Mouse (Mus musculus) lung, adult 10 weeks (tissue): Measurements from ENCODE around the gene Myo15. TPM values are rescaled to one million over a fixed set of nuclear protein-coding genes. Genes with fewer than 3 reads are reported as not detected.

Source experiments
- polyA plus RNA-seq: library from polyadenylated mRNA; stranded (reverse); fragments of 350-450 nt; fragmentation: Illumina TruSeq; extraction: RNeasy Lipid Tissue Mini Kit (QIAGEN cat#74804); gene quantifications from one replicate; pipeline ENCODE4 v1.2.3, GENCODE M21; 2014; ENCODE audit warnings: low read depth, low replicate concordance; ENCODE audit not compliant: insufficient read depth

Gene Myo15
- polyA plus RNA-seq = 0.07 TPM

DNA sequence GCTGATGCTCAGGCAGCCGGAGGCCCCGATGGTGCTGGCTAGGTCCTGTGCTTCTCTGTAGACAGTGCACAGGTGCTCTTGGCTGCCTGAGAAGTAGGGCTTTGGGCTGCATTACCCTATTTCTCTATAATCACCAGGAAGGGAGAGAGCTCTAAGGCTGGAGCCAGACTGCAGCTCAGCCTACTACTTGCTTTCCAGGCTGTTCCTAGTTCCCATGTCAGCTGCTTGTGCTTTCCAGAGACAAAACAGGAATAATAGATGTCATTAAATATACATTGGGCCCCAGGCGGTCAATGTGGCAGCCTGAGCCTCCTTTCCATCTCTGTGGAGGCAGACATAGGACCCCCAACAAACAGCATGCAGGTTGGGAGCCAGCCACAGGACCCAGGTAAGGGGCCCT lies at the start of gene Myo15:
Gene Myo15 (plus strand): TSS at position 301 of the 400 bp plus-strand sequence.

DNA sequence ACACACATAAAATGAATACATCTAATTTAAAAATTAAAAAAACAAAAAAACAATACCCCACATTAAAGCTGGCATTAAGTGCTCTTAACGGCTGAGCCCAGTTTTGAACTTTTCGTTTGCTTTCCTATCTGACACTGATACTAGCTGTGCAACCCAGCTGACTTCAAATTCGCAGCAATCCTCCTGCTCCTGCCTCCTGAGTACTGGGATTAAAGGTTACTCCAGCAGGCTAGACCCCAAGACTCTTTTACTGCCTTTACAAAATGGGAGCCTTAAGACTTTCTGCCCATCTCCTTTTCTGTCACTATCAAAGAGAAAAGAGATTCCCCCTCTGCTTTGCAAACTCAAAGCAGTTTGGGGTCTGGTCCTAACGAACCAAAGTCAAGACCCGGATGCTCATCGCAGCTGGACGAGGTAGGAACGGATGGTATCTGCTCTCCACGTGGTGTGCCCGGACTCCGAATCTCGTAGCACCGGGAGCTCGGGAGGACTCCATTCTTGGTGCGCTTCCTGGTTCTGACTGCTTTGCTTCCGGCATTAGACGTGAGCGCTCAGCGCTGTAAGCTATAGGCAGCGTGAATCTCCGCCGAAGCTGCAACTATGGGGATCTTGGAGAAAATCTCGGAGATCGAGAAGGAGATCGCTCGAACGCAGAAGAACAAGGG lies 14.9 kb upstream of the Myo15 start, which contains the start of gene Drg2:
Gene Drg2 (plus strand): TSS at position 512 of the 665 bp plus-strand sequence.

DNA sequence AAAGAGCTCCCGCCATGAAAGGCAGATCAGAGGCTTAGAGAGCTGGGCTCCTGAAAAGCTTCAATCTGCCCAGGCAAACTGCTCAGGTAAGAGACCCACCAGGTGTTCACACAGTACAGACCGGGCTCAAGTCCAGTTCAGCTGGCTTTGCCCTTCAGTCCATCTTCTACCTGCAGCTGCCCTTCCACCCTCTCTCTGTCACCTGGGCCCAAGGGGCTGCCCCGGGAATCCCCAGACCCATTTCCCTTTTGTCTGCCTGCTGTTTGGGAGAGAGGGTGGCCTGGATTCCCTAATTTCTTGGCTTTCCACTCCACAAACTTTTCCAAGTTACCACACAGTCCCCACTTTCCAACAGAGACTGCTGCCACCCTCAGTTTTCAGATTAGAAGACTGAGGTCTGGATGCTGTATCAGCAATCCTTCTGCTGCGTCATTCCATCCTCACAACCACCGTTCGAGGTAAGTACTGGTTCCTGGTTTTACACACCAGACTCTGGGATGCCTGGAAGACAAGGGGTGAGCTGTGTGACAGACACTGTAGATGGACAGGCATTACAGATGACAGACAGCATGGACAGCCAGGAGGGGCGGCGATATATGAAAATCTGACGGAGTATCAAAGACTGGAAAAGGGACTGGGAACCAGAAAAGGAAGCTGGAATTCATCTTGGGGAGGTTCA lies 67.2 kb downstream of the Myo15 start, which contains the start of gene Alkbh5:
Gene Alkbh5 (plus strand): TSS at position 202 of the 679 bp plus-strand sequence.

Other genes starting within 250 kb of the Myo15 start
- gene Srebf1, start 246.8 kb upstream of the Myo15 start, polyA plus RNA-seq = 37.1 TPM
- 26.7 TPM for gene Tom1l2, start 116.4 kb upstream of the Myo15 start, polyA plus RNA-seq
- 20.1 TPM for gene Drc3, start 116.0 kb upstream of the Myo15 start, polyA plus RNA-seq
- gene Gid4, start 52.2 kb upstream of the Myo15 start, polyA plus RNA-seq = 22.1 TPM
- gene Atpaf2, start 50.9 kb upstream of the Myo15 start, polyA plus RNA-seq = 14.9 TPM
- 28.9 TPM for gene Drg2, start 14.7 kb upstream of the Myo15 start, polyA plus RNA-seq
- gene Alkbh5, start 67.0 kb downstream of the Myo15 start, polyA plus RNA-seq = 21.0 TPM
- 11.3 TPM for gene Llgl1, start 230.4 kb downstream of the Myo15 start, polyA plus RNA-seq